In genomic region chr11:98921813-98922212, GRCm38 (mm10) we compare ENCODE assay signal across 8 mouse cellular contexts. TPM values are rescaled to one million over a fixed set of nuclear protein-coding genes. Genes with fewer than 3 reads are reported as not detected.
A peak's percentile ranks its signal among the peaks of the same experiment; 100 is the strongest.
DNase-seq lines count a peak whose midpoint lies in the region; ATAC-seq and TF ChIP-seq lines count a peak whose summit lies in the region.
"Not testable (repeated sequence)": the region's sequence is repeated elsewhere in the genome, so short reads cannot be mapped to it uniquely, and the experiment has no call there.

No protein-coding gene starts in this region.

- not testable (repeated sequence) for H3K4me2 ChIP-seq in intestine, embryonic 14.5 days (ENCODE audit: low read length)
- H3K4me2 ChIP-seq in limb, embryonic 12.5 days: peak overlapping the region; percentile 32

- not testable (repeated sequence) for H3K27me3 ChIP-seq in ES-Bruce4 (ENCODE audit: control insufficient read depth, insufficient read depth, low read length, poor library complexity, severe bottlenecking); intestine, embryonic 14.5 days (replicated peaks; ENCODE audit: control insufficient read depth, insufficient read depth, low read length); limb, embryonic 12.5 days

- H3K36me3 ChIP-seq in ES-Bruce4 (ENCODE audit: control insufficient read depth, insufficient read depth, low read length, poor library complexity, severe bottlenecking): peaks cover 44% of the 10 kb centered on the region
- H3K36me3 ChIP-seq in intestine, embryonic 14.5 days (ENCODE audit: control insufficient read depth, insufficient read depth, low read length): peaks cover 33% of the 10 kb centered on the region
- H3K36me3 ChIP-seq in limb, embryonic 12.5 days: peaks cover 46% of the 10 kb centered on the region

- not testable (repeated sequence) for TF ChIP-seq POLR2A in ES-Bruce4 (IDR thresholded peaks at IDR 0.05; ENCODE audit: insufficient read depth, low read length); brain, embryonic 14.5 days (IDR thresholded peaks at IDR 0.05; ENCODE audit: borderline replicate concordance, extremely low read depth, insufficient read depth, insufficient read length, poor library complexity, severe bottlenecking)

- not testable (repeated sequence) for ATAC-seq in intestine, embryonic 14.5 days (replicated peaks; ENCODE audit: low FRiP score, low TSS enrichment, low read depth); limb, embryonic 12.5 days (ENCODE audit: insufficient number of reproducible peaks, insufficient read depth, low FRiP score, low TSS enrichment, low read depth)

- 50% methylated on average over 15 of the region's 15 CpGs for WGBS in intestine, embryonic 14.5 days
- 33% methylated on average over 15 of the region's 15 CpGs for WGBS in limb, embryonic 12.5 days

- TF ChIP-seq CTCF in ES-Bruce4 (IDR thresholded peaks at IDR 0.05; ENCODE audit: low read depth, low read length): peak; percentile 70
- peak; percentile 61 for TF ChIP-seq CTCF in brain, embryonic 14.5 days (IDR thresholded peaks at IDR 0.05; ENCODE audit: borderline replicate concordance, extremely low read depth, insufficient read depth, insufficient read length)

- not testable (repeated sequence) for H3K4me3 ChIP-seq in ES-Bruce4 (ENCODE audit: low read depth, low read length); intestine, embryonic 14.5 days (ENCODE audit: low read depth, low read length)
- H3K4me3 ChIP-seq in limb, embryonic 12.5 days (replicated peaks): 0 out of 2 replicates have a peak overlapping the region, but pooled peaks have one; percentile 1

- H3K9me3 ChIP-seq in ES-Bruce4 (replicated peaks; ENCODE audit: control insufficient read depth, insufficient read depth, low read length, poor library complexity, severe bottlenecking); intestine, embryonic 14.5 days (ENCODE audit: control insufficient read depth, low read length); limb, embryonic 12.5 days: not testable (repeated sequence)

- not testable (repeated sequence) for H3K9ac ChIP-seq in ES-Bruce4 (ENCODE audit: low read depth, poor library complexity, severe bottlenecking); intestine, embryonic 14.5 days (ENCODE audit: low read length); limb, embryonic 12.5 days (replicated peaks)

- H3K4me1 ChIP-seq in ES-Bruce4 (ENCODE audit: control insufficient read depth, insufficient read depth, low read length): peaks cover 16% of the 10 kb centered on the region
- H3K4me1 ChIP-seq in intestine, embryonic 14.5 days (replicated peaks; ENCODE audit: control insufficient read depth, insufficient read depth, low read length): peaks cover 43% of the 10 kb centered on the region
- peaks cover 70% of the 10 kb centered on the region for H3K4me1 ChIP-seq in limb, embryonic 12.5 days (replicated peaks)

- DNase-seq in brain, embryonic 14.5 days (ENCODE audit: low read depth): peak; percentile 77
- DNase-seq in embryo, embryonic 11 days: peak; percentile 80
- DNase-seq in gastrocnemius, postnatal 14 days: peak; percentile 69
- DNase-seq in intestine, embryonic 14.5 days (ENCODE audit: low spot score): peak; percentile 80
- peak; percentile 73 for DNase-seq in lung, postnatal 14 days
- peak; percentile 77 for DNase-seq in retina, embryonic 14.5 days (ENCODE audit: low spot score)

- not testable (repeated sequence) for H3K27ac ChIP-seq in ES-Bruce4 (ENCODE audit: insufficient read depth, low read length); intestine, embryonic 14.5 days (ENCODE audit: low read depth)
- H3K27ac ChIP-seq in limb, embryonic 12.5 days: peak overlapping the region; percentile 96

- TF ChIP-seq EP300 in ES-Bruce4 (IDR thresholded peaks at IDR 0.05; ENCODE audit: insufficient read depth, low read depth, low read length): not testable (repeated sequence)

- intact Hi-C loops in gastrocnemius, postnatal 14 days (cut with DNase I; ENCODE audit: low total_unique reads): not testable (repeated sequence)

RNA-seq across cellular contexts. Expression of gene Rara, which starts 5.8 kb away (rescaled TPM):
- polyA plus RNA-seq in ES-Bruce4 (2011; ENCODE audit: insufficient read depth, insufficient read length, low read depth, missing spikeins): 23.7 and 26.3 TPM in 2 replicates
- polyA plus RNA-seq in brain, embryonic 14.5 days (2012; rRNA removed): 8.4 and 14.4 TPM in 2 replicates
- 10 to 100 TPM; 13.7 to 19.7 TPM for total RNA-seq in gastrocnemius, postnatal 14 days (2021)
- polyA plus RNA-seq in intestine, embryonic 14.5 days (2014; fragmentation: Nextera tagmentation; extraction: Ambion mirVana): 42.4 and 43.6 TPM in 2 replicates
- polyA plus RNA-seq in limb, embryonic 12.5 days (2016; fragmentation: Nextera tagmentation; extraction: Ambion mirVana): 47.1 TPM in 2 replicates

RNA-seq across cellular contexts. Expression of gene Cdc6, which starts 14.2 kb away (rescaled TPM):
- polyA plus RNA-seq in ES-Bruce4 (2011; ENCODE audit: insufficient read depth, insufficient read length, low read depth, missing spikeins): 54.3 and 55.8 TPM in 2 replicates
- 4.5 and 6.2 TPM in 2 replicates for polyA plus RNA-seq in brain, embryonic 14.5 days (2012; rRNA removed)
- 1 to 10 TPM in 1 of 2 experiments, under 1 TPM in 1; 0.78 to 1.3 TPM for total RNA-seq in gastrocnemius, postnatal 14 days (2021)
- 32.5 and 32.9 TPM in 2 replicates for polyA plus RNA-seq in intestine, embryonic 14.5 days (2014; fragmentation: Nextera tagmentation; extraction: Ambion mirVana)
- polyA plus RNA-seq in limb, embryonic 12.5 days (2016; fragmentation: Nextera tagmentation; extraction: Ambion mirVana): 44.8 and 48.5 TPM in 2 replicates

RNA-seq across cellular contexts. Expression of gene Wipf2, which starts 58.4 kb away (rescaled TPM):
- 36.5 and 40.3 TPM in 2 replicates for polyA plus RNA-seq in ES-Bruce4 (2011; ENCODE audit: insufficient read depth, insufficient read length, low read depth, missing spikeins)
- polyA plus RNA-seq in brain, embryonic 14.5 days (2012; rRNA removed): 11.0 and 14.7 TPM in 2 replicates
- 1 to 10 TPM; 4.4 to 4.6 TPM for total RNA-seq in gastrocnemius, postnatal 14 days (2021)
- polyA plus RNA-seq in intestine, embryonic 14.5 days (2014; fragmentation: Nextera tagmentation; extraction: Ambion mirVana): 5.1 and 5.3 TPM in 2 replicates
- polyA plus RNA-seq in limb, embryonic 12.5 days (2016; fragmentation: Nextera tagmentation; extraction: Ambion mirVana): 5.6 and 5.8 TPM in 2 replicates
